Mouse (Mus musculus) right cerebral cortex, postnatal 36 days (tissue): ENCODE data around the gene Gga3.
"Not testable (repeated sequence)": the region's sequence is repeated elsewhere in the genome, so short reads cannot be mapped to it uniquely, and the experiment has no call there.

Experiments
- DNase-seq, 2 experiments: peaks; one replicate each; pipeline ENCODE4 v3.0.0; 2022; ENCODE audit warnings: low spot score in 2 of 2, mixed read lengths in 1 of 2

Gene Gga3

DNA sequence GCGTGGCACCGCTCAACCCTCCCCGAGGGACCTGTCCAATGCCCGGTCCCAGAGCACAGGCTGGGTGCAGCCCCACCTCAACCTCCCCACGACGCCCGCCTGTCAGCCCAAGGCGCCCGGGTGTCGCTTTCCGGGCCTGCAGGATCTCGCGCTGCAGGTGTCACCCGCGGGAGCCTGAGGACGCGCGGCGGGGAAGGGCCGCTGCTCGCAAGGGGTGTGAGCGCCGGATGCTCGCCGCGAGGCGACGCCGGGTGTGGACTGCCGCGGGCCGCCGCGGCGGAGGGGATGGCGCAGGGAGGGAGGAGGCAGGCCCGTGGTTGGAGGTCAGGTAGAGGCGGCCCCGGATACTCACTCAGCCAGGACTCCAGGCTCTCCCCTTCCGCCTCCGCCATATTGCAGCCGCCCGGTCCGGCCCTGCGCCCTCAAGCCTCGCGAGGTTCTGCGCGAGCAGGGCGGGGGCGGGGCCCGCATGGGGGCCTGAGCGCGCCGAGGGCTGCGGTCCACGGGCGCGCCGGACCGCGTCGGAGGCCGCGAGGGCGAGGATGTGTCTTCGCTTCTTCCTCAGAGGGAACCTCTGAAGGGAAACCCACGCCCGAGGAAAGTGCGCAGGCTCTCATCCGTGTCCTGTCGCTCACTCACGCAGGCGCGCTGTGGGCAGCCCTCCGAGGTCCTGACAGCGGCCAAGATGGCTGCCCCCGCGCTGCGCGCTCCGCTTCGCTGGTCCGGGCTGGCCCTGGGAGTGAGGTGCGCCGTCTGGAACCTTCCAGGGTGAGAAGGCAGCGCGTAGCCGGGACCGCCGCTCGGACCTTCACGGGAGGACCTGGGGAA lies at the start of gene Gga3, which contains the start of gene Mrps7:
Gene Gga3, minus strand, starts transcription at position 576 of the 828 bp plus-strand sequence.
Gene Mrps7, plus strand, starts transcription at position 450 of the 828 bp plus-strand sequence.
- DNase-seq: peak; percentile 78 to 83

DNA sequence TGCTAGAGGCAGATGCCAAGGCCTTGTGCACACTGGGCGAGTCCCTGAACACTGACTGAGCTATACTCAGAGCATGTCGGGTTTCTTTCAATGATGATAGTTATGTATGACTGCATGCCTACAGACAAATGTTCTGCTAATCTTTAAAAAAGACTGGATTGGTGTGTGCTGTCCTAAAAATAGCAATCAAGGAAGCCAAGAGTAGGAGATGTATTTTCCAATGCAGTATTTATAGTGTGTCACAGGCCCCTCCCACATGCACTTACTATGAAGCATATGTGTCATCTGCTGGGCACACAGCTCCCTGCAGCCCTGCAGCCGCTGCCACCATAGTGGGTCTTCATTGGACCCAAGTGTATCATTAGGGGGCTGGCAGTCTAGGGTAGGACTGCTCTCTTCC lies 49.3 kb upstream of the Gga3 start:
- DNase-seq: peak; percentile 39 to 55

DNA sequence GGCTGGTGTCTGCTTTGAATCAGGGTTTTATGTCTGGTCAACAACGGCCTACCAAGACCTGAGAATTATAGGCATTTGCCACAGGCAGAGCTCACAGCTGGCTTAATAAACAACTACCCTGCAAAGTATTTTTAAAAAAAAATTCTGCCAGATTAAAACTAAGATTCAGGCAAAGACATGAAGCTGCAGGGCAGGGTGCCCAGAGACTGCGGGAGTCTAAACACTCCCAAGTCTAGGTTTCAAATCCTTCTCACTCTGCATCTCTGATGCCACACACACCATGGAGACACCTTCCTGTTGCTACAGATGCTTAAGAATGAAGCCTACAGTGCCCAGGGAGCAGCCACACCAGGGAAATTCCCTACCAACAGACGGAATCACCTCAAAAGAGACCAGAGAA lies 47.8 kb upstream of the Gga3 start:
- DNase-seq: no peak

DNA sequence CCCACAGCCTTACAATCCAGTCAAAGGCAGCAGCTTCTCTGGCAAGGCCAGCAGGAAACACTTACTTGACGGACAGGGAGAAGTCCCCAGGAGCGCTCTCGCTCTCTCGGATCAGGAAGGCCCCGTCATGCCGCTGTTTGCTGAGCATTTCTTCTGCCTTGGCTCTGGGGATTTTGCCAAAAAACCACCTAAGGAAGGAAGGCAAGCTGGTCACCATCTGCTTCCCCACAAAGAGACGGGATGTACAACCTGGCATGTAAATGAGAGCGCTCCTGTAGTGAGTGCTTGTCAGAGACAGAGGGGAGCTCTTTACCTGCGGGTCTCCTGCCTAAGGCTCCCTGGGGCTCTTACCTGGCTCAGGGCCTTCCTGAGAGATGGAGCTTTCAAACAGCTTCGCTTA lies 45.9 kb upstream of the Gga3 start:
- peak in 1 of 2 experiments; percentile 34 for DNase-seq

DNA sequence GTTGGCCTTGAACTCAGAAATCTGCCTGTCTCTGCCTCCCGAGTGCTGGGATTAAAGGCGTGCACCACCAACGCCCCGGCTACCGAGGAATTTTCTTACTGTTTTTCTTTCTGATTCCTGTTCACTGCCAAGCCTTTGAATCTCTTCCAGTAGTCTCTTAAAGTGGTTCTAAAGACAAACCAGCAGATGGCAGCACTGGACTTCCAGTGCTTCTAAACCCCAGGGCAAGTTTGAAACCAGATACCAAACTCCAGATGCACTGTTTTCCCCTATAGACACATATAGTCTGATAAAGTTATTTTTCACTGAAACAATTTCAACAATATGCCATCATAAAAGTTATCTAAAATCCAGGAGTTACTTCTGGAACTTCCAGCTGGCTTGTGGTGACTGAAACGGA lies 43.6 kb upstream of the Gga3 start:
- no peak for DNase-seq

DNA sequence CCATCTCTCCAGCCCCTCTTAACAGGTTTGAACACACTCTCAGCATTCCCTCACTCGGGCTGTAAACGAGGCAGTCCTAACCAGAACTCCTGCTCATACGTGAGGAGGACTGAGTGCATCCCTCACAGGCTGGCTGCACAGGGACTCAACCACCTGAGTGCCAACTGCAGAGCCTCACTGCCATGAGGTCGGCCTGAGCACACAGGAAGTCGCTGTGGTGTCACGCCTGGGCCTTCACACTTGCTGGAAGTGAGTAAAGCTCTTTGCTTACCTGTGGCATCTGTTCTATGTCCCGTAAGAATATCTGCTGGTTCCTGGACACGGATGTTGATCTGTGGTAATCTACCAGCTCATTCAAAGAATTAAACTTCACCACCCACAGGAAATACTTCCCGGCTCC lies 42.6 kb upstream of the Gga3 start:
- no peak for DNase-seq

DNA sequence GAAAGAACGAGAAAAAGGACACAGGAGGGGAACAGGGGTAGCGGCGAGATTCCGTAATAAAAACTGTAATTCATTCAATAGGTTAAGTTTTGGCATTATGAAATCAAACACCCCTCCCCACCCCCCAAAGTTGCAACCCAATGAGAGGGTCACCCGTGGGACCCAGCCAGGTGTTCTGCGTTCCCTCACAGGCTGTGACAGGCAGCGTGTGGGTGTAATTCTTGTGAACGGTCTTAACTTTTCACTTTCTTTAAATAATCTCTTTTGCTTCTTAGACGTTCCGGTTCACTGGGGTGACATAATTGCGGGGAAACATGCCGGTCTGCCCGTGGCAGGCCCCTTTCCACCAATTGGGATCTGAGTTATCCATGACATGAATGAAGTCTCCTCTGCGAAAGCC lies 41.6 kb upstream of the Gga3 start:
- DNase-seq: not testable (repeated sequence)

DNA sequence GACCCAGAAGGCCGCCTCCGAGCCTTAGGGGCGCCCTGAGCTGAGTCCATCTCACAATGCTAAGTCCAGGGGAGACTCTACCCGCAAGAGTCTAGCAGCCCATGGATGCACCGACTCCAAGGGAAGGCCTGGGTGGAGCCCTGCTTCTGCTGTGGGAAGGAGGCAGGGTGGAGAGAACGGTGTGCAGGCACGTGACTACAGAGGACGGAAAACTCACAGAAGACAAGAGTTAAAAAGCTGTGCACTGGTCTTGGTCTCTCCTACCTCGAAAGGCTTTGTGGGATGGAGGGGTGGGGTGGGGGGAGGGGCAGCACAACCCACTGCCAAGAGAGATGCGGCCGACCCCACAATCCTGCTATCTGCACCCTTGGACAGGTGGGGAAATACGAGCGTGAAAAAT lies 40.5 kb upstream of the Gga3 start:
- DNase-seq: no peak

DNA sequence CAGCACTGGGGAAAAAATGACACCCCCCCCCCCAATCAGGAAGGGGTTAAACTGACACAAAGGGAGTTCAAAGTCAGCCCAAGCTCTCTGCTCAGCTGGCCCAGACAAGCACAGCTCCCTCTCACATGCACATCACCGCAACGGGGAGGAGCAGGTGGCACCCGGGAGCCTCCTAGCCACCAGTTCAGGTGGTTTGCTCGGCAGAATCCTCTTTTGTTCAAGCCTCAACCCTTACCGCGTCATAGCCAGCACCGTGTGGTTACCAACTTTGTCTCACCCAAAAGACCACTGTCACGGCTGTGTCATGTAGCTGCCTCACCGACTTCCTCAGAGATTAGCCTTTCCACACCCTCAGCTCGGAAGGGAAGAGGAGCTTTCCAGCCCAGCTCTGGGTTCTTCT lies 39.4 kb upstream of the Gga3 start:
- DNase-seq: no peak

DNA sequence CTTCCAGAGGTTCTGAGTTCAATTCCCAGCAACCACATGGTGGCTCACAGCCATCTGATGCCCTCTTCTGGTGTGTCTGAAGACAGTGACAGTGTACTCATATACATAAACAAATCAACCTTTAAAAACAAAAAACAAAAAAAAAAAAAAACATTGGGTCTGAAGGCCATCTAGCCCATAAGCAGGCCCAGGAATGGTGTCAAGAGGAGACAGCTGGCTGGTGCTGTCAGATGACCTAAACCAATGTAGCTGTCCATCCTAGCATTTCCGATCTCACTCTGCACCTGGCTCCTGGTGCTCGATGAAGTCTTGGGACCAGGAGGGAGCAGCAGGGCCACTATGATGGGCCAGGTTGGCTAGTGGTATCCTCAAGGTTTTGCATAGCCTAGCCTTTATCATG lies 38.9 kb upstream of the Gga3 start:
- no peak for DNase-seq

DNA sequence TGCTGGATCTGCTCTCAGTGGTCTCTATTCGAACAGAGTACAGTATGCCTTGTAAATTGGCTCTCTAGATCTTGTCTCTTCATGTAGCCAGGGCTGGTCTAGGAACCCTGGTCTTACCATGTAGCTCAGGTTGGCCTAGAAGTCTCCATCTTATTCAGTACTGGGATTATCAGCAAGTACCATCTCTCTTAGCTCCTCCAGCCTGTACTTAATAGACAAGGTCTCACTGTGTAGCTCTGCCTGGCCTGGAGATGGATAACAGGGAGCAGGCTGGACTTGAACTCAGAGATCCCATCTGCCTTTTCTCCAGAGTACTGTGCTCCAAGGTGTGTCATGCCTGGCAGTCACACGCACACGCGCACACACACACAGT lies 37.8 kb upstream of the Gga3 start:
- no peak for DNase-seq

DNA sequence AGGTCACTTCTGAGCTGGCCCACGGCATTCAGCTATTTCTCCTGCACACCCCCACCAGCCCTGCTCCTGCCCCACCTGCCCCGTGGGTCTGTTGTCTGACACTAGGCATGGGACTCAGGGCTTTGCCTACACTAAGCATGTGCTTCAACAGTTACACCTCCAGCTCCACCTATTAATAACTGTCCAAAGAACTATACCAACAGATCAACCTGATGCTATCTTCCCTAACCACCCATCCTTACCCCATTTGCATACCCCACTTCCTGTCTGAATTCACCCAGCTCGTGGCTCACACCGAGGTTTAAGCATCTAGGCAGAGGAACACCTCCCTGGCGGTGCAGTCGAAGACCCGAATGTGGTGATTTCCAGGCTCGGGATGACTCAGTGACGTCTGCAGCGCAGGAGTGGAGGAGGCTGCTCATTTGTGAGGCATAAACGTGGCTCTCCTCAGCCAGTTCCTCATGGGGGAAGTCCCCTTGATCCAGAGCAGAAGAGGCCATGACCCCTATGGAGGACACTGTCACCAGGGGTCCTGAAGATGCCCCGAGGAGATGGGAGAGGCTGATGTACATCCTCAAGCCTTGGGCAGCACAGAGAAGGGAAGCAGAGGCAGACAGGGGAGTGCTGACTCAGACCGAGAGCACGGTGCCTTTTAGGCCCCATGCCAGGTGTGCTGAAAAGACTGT lies 37.3 kb upstream of the Gga3 start:
- DNase-seq: no peak

DNA sequence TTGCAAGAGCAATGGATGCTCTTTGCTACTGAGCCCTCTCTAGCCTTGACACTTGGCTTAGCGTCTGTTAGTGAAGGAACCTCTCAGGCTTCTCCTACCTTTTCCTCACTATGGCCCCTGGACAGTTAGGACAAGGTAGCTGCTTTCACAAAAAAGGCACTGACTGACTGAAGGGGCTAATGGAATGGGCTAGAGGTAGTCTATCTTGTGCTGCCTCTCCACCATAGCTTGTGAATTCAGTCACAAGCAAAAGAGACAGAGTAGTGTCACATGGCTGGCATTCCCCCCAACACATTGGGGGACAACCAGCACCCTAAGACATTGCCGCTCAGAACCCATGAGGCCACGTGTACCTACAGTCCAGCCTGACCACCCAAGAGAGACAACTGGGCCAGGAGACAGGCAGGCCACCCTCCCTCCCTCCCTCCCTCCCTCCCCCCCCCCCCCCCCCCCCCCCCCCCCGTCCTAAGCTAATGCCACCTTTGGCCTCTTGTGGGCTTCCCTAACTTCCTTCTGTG lies 36.5 kb upstream of the Gga3 start:
- DNase-seq: no peak

DNA sequence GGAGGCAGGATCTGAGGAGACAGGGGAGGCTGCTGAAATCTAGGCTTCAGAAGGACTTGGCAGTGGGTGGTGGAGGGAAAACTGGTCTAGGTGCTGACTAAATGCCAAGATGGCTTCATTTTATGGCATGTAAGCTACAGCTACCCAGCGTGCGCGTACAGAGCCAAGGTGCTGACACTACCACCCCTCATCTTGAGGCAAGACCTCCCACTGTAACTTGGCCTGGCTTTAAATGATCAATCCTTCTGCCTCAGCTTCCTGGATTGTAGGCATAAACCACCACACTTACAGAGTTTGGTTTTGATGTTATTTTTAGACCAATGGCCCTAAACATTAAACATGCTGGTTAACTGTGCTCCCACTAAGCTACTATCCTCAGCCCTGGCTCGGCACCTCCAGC lies 35.7 kb upstream of the Gga3 start:
- DNase-seq: no peak

DNA sequence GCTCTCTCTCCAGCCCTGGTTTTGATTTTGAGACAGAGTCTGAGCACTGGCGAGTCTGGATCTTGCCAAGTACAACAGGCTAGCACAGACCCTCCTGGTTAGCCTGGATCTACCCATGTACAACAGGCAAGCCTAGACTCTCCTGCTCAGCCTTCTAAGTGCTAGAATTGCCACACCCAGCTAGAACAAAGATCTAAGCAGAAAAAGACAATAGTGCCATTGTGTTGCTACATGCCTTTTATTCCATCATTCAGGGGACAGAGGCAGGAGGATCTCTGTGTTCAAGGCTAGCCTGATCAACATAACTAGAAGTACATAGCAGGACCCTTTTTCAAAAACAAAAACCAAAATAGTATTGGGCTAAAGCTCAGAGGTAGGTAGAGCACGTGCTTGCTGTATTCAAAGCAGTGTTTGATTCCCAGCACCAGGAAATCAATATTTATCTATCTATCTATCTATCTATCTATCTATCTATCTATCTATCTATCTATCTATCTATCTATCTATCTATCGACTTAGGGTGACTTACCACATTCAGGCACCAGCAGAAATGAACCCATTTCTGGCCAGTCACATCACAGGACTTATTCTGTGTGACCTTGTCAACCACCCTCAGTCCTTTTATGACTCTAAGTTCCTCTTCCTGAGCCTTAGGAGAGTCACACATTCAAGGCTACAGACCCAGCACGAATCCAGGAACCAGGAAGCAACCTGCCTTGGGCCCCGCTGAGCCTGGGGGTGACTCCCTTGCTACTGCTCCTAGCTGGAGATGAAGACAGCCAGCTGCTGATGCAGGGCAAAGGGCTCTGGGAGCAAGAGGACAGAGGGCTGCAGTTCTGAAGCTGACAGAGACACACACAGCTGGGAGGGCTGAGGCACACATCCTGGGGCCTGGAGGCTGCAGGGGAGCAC lies 34.9 kb upstream of the Gga3 start:
- DNase-seq: no peak

DNA sequence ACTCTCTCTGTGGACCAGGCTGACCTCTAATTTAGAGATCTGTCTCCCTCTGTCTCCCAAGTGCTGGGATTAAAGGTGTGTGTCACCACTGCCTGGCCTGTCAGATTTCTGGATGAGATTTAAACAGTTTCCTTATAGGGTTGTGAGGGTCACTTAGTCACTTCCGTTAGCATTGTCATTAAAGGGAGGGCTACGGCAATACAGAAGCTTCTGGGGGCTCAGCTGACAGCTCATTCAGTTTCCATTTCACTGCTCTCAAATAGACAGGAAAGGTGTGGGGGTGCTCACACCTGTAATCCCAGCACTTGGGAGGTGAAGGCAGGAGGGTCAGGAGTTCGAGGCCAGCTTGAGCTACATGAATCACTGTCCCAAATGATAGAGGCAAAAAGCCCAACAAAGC lies 33.1 kb upstream of the Gga3 start:
- no peak for DNase-seq

DNA sequence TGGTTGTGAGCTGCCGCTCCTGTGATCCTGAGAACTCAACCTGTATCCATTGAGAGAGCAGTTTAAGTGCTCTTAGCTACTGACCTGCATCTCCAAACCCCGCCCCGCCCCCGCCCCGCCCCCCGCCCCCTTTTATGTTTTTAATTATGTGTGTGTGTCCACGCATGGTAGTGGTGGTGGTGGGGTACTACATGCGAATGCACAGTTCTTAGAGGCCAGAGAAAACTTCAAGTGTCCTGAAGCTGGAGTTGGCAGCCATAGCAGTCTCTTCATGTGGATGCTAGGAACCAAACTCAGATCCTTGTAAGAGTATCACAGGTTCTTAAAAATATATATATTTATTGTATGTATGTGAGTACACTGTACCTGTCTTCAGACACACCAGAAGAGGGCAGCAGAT lies 31.6 kb upstream of the Gga3 start:
- DNase-seq: no peak

DNA sequence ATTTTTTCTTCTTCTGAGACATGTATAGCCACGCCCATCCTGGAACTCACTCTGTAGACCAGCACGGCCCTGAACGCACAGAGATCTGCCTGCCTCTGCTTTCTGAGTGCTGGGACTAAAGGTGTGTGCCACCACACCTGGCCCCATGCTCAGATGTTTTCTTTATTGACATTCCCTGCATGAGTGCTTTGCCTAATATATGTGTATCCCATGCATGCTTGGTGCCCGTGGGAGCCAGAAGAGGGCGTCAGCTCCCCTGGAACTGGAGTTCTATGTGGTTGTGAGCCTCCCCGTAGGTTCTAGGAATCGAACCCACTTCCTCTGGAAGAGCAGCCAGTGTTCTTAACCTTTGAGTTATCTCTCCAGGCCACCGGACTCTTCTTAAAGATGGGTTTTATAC lies 31.2 kb upstream of the Gga3 start:
- DNase-seq: no peak

DNA sequence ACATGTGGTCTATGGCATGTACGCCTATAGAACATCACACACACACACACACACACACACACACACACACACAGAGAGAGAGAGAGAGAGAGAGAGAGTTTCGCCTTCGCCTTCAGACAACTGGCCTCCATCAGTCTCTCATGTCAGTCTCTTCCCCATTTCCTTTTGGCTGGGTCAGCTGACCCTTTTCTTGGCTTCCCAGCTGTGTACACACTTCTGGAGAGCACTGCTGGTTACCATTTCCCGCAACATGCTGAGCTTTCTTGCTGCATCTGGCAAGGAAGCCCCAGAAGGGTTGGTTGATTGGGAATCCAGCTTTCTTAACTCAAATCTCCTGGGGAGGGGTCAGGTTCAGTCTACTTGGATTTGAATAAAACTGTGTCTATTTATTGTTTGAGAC lies 30.3 kb upstream of the Gga3 start:
- no peak for DNase-seq

DNA sequence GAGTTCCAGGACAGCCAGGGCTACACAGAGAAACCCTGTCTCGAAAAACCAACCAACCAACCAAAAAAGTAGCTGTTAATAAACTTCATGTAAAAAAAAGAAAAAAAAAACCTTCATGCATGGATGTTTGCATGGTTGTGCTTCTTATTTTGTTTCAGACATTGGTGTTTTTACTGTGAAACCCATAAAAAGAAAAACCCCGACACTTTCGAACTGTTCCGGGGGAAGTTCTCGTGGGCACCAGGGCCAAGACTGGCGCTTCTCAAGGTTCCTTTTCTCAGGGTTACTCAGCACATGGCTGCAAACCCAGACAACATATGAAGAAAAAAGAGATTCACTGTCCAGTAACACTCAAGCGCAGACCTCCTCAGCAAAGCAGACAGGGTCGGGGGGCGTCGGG lies 29.0 kb upstream of the Gga3 start:
- no peak for DNase-seq

DNA sequence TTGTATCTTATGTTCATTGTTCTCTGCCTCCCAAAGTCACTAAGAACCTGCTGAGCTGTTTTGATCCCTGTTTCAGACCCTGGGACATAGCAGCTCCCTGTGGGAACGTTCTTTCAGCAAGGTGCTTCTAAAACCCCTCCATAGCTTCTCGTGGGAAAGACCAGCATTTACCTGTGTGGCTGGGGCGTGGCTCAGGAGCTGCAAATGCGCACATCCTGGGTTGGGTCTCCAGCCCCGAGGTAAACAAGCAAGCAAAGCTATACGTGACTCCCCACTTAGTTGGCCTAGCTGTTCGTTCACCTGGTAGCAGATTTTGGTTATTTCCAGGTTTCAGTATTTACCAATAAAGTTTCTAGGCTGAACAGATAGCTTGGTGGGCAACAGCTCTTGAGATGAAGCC lies 28.4 kb upstream of the Gga3 start:
- DNase-seq: no peak

DNA sequence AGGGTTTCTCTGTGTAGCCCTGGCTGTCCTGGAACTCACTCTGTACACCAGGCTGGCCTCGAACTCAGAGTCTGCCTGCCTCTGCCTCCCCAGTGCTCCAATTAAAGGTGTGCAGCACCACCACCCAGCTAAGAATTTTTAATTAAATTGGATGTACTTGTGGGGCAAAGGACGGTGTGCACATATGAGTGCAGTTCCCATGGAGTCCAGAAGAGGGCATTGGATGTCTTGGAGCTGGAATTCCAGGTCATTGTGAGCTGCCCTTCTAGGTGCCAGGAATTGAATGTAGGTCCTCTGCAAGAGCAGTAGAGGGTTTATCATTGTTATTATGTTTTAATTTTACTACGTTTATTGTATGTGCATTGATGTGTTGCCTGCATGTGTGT lies 27.6 kb upstream of the Gga3 start:
- DNase-seq: no peak
